Mouse (Mus musculus): Measurements from ENCODE around the gene Dio1. TPM values are rescaled to one million over a fixed set of nuclear protein-coding genes. Genes with fewer than 3 reads are reported as not detected.

The Dio1 gene
- polyA plus RNA-seq, 1 experiment from 2014 or later = 0.80 TPM

GRCm38 (mm10) chr4:107313690-107314478, 6.9 kb upstream of the Dio1 start, which contains the start of gene Yipf1:
TSS of gene Yipf1 (plus strand) at chr4:107314363.
- no peaks in the 10 kb centered on the region for H3K36me3 ChIP-seq (ENCODE audit: control insufficient read depth, insufficient read depth, low read length)
- no peaks in the 10 kb centered on the region for H3K27me3 ChIP-seq (ENCODE audit: control insufficient read depth, insufficient read depth, low read length)
- peak within 1 kb of the TSS; percentile 57; the same call in 1 of the 2 replicates for H3K27ac ChIP-seq (ENCODE audit: low read length)
- H3K9me3 ChIP-seq (replicated peaks; ENCODE audit: control insufficient read depth, low read length) = no peaks in the 10 kb centered on the region
- under 1% methylated on average over 29 of the region's 29 CpGs for WGBS
- H3K4me2 ChIP-seq (ENCODE audit: low read depth, low read length) = peak within 1 kb of the TSS; percentile 84
- ATAC-seq (ENCODE audit: insufficient read depth, low FRiP score) = peak; percentile 94
- H3K9ac ChIP-seq (ENCODE audit: low read length) = peak within 1 kb of the TSS; percentile 72
- H3K4me1 ChIP-seq (ENCODE audit: control insufficient read depth, insufficient read depth, low read length) = peaks cover 7% of the 10 kb centered on the region; the same call in 1 of the 2 replicates
- peak within 1 kb of the TSS; percentile 74 for H3K4me3 ChIP-seq (replicated peaks; ENCODE audit: low read length)

- Histone ChIP-seq H3K9ac (ENCODE audit: low read length) (no peak overlapping the region), H3K9me3 (replicated peaks; ENCODE audit: control insufficient read depth, low read length) (no peaks in the 10 kb centered on the region), H3K27me3 (ENCODE audit: control insufficient read depth, insufficient read depth, low read length) (no peaks in the 10 kb centered on the region), H3K36me3 (ENCODE audit: control insufficient read depth, insufficient read depth, low read length) (no peaks in the 10 kb centered on the region), H3K4me2 (ENCODE audit: low read depth, low read length) (no peak overlapping the region), H3K27ac (ENCODE audit: low read length) (no peak overlapping the region), H3K4me3 (replicated peaks; ENCODE audit: low read length) (no peak overlapping the region), H3K4me1 (ENCODE audit: control insufficient read depth, insufficient read depth, low read length) (no peaks in the 10 kb centered on the region)
- no peak for ATAC-seq (ENCODE audit: insufficient read depth, low FRiP score)
- WGBS = 67% methylated on average over 3 of the region's 3 CpGs
Observed at GRCm38 (mm10) chr4:107303531-107303930, 3.4 kb downstream of the Dio1 start.

GRCm38 (mm10) chr4:107302832-107303231, 4.1 kb downstream of the Dio1 start:
- H3K4me3 ChIP-seq (replicated peaks; ENCODE audit: low read length) = no peak overlapping the region
- no peak overlapping the region for H3K27ac ChIP-seq (ENCODE audit: low read length)
- no peaks in the 10 kb centered on the region for H3K36me3 ChIP-seq (ENCODE audit: control insufficient read depth, insufficient read depth, low read length)
- H3K9ac ChIP-seq (ENCODE audit: low read length) = no peak overlapping the region
- H3K9me3 ChIP-seq (replicated peaks; ENCODE audit: control insufficient read depth, low read length) = no peaks in the 10 kb centered on the region
- WGBS = 59% methylated on average over 4 of the region's 4 CpGs
- H3K4me1 ChIP-seq (ENCODE audit: control insufficient read depth, insufficient read depth, low read length) = no peaks in the 10 kb centered on the region
- ATAC-seq (ENCODE audit: insufficient read depth, low FRiP score) = peak; percentile 47
- H3K4me2 ChIP-seq (ENCODE audit: low read depth, low read length) = no peak overlapping the region
- H3K27me3 ChIP-seq (ENCODE audit: control insufficient read depth, insufficient read depth, low read length) = no peaks in the 10 kb centered on the region

GRCm38 (mm10) chr4:107302221-107302620, 4.7 kb downstream of the Dio1 start:
- no peaks in the 10 kb centered on the region for H3K9me3 ChIP-seq (replicated peaks; ENCODE audit: control insufficient read depth, low read length)
- no peaks in the 10 kb centered on the region for H3K4me1 ChIP-seq (ENCODE audit: control insufficient read depth, insufficient read depth, low read length)
- 77% methylated on average over 9 of the region's 9 CpGs for WGBS
- H3K27me3 ChIP-seq (ENCODE audit: control insufficient read depth, insufficient read depth, low read length) = no peaks in the 10 kb centered on the region
- no peak for ATAC-seq (ENCODE audit: insufficient read depth, low FRiP score)
- no peak overlapping the region for H3K27ac ChIP-seq (ENCODE audit: low read length)
- no peak overlapping the region for H3K9ac ChIP-seq (ENCODE audit: low read length)
- no peaks in the 10 kb centered on the region for H3K36me3 ChIP-seq (ENCODE audit: control insufficient read depth, insufficient read depth, low read length)
- H3K4me3 ChIP-seq (replicated peaks; ENCODE audit: low read length) = no peak overlapping the region
- no peak overlapping the region for H3K4me2 ChIP-seq (ENCODE audit: low read depth, low read length)

- Histone ChIP-seq H3K27ac (ENCODE audit: low read length) (no peak overlapping the region), H3K4me1 (ENCODE audit: control insufficient read depth, insufficient read depth, low read length) (no peaks in the 10 kb centered on the region), H3K9me3 (replicated peaks; ENCODE audit: control insufficient read depth, low read length) (no peaks in the 10 kb centered on the region), H3K36me3 (ENCODE audit: control insufficient read depth, insufficient read depth, low read length) (no peaks in the 10 kb centered on the region), H3K4me2 (ENCODE audit: low read depth, low read length) (no peak overlapping the region), H3K9ac (ENCODE audit: low read length) (no peak overlapping the region), H3K27me3 (ENCODE audit: control insufficient read depth, insufficient read depth, low read length) (no peaks in the 10 kb centered on the region), H3K4me3 (replicated peaks; ENCODE audit: low read length) (no peak overlapping the region)
- ATAC-seq (ENCODE audit: insufficient read depth, low FRiP score) = no peak
- WGBS = 100% methylated on average over 1 of the region's 1 CpGs
Observed at GRCm38 (mm10) chr4:107300902-107301555, 5.9 kb downstream of the Dio1 start.

GRCm38 (mm10) chr4:107300371-107300770, 6.6 kb downstream of the Dio1 start:
- Histone ChIP-seq H3K4me1 (ENCODE audit: control insufficient read depth, insufficient read depth, low read length) (no peaks in the 10 kb centered on the region), H3K4me3 (replicated peaks; ENCODE audit: low read length) (no peak overlapping the region)

GRCm38 (mm10) chr4:107299779-107300340, 7.1 kb downstream of the Dio1 start:
- H3K4me1 ChIP-seq (ENCODE audit: control insufficient read depth, insufficient read depth, low read length) = no peaks in the 10 kb centered on the region
- H3K36me3 ChIP-seq (ENCODE audit: control insufficient read depth, insufficient read depth, low read length) = no peaks in the 10 kb centered on the region
- H3K4me3 ChIP-seq (replicated peaks; ENCODE audit: low read length) = no peak overlapping the region
- H3K9ac ChIP-seq (ENCODE audit: low read length) = no peak overlapping the region
- H3K4me2 ChIP-seq (ENCODE audit: low read depth, low read length) = no peak overlapping the region
- H3K9me3 ChIP-seq (replicated peaks; ENCODE audit: control insufficient read depth, low read length) = no peaks in the 10 kb centered on the region
- no peaks in the 10 kb centered on the region for H3K27me3 ChIP-seq (ENCODE audit: control insufficient read depth, insufficient read depth, low read length)
- ATAC-seq (ENCODE audit: insufficient read depth, low FRiP score) = no peak
- no peak overlapping the region for H3K27ac ChIP-seq (ENCODE audit: low read length)
- 75% methylated on average over 7 of the region's 7 CpGs for WGBS

More at GRCm38 (mm10) chr4:107300371-107300770, 6.6 kb downstream of the Dio1 start:
- Histone ChIP-seq H3K9ac (ENCODE audit: low read length) (no peak overlapping the region), H3K9me3 (replicated peaks; ENCODE audit: control insufficient read depth, low read length) (no peaks in the 10 kb centered on the region), H3K27ac (ENCODE audit: low read length) (no peak overlapping the region), H3K4me2 (ENCODE audit: low read depth, low read length) (no peak overlapping the region), H3K36me3 (ENCODE audit: control insufficient read depth, insufficient read depth, low read length) (no peaks in the 10 kb centered on the region), H3K27me3 (ENCODE audit: control insufficient read depth, insufficient read depth, low read length) (no peaks in the 10 kb centered on the region)
- 65% methylated on average over 4 of the region's 4 CpGs for WGBS
- no peak for ATAC-seq (ENCODE audit: insufficient read depth, low FRiP score)

GRCm38 (mm10) chr4:107298071-107298606, 8.8 kb downstream of the Dio1 start:
- H3K9ac ChIP-seq (ENCODE audit: low read length) = no peak overlapping the region
- H3K36me3 ChIP-seq (ENCODE audit: control insufficient read depth, insufficient read depth, low read length) = no peaks in the 10 kb centered on the region
- WGBS = 77% methylated on average over 8 of the region's 8 CpGs
- H3K27me3 ChIP-seq (ENCODE audit: control insufficient read depth, insufficient read depth, low read length) = no peaks in the 10 kb centered on the region
- H3K4me2 ChIP-seq (ENCODE audit: low read depth, low read length) = no peak overlapping the region
- no peak overlapping the region for H3K4me3 ChIP-seq (replicated peaks; ENCODE audit: low read length)
- no peak for ATAC-seq (ENCODE audit: insufficient read depth, low FRiP score)
- no peak overlapping the region for H3K27ac ChIP-seq (ENCODE audit: low read length)
- no peaks in the 10 kb centered on the region for H3K4me1 ChIP-seq (ENCODE audit: control insufficient read depth, insufficient read depth, low read length)
- H3K9me3 ChIP-seq (replicated peaks; ENCODE audit: control insufficient read depth, low read length) = no peaks in the 10 kb centered on the region

- ATAC-seq (ENCODE audit: insufficient read depth, low FRiP score) = 0 out of 2 replicates have a peak, but pooled peaks have one; percentile 50
- H3K4me2 ChIP-seq (ENCODE audit: low read depth, low read length) = no peak overlapping the region
- no peaks in the 10 kb centered on the region for H3K27me3 ChIP-seq (ENCODE audit: control insufficient read depth, insufficient read depth, low read length)
- no peak overlapping the region for H3K4me3 ChIP-seq (replicated peaks; ENCODE audit: low read length)
- H3K27ac ChIP-seq (ENCODE audit: low read length) = no peak overlapping the region
- no peaks in the 10 kb centered on the region for H3K36me3 ChIP-seq (ENCODE audit: control insufficient read depth, insufficient read depth, low read length)
- H3K9me3 ChIP-seq (replicated peaks; ENCODE audit: control insufficient read depth, low read length) = no peaks in the 10 kb centered on the region
- 23% methylated on average over 4 of the region's 4 CpGs for WGBS
- H3K9ac ChIP-seq (ENCODE audit: low read length) = no peak overlapping the region
- H3K4me1 ChIP-seq (ENCODE audit: control insufficient read depth, insufficient read depth, low read length) = no peaks in the 10 kb centered on the region
Observed at GRCm38 (mm10) chr4:107292273-107292662, 14.7 kb downstream of the Dio1 start.

Measured in stomach, embryonic 16.5 days (tissue).